Mouse (Mus musculus): Measurements from ENCODE around the gene Ptpn11. TPM values are rescaled to one million over a fixed set of nuclear protein-coding genes. Genes with fewer than 3 reads are reported as not detected.
"Not testable (repeated sequence)": the region's sequence is repeated elsewhere in the genome, so short reads cannot be mapped to it uniquely, and the experiment has no call there.

The Ptpn11 gene
- polyA plus RNA-seq, 2 experiments: 27.1 to 44.6 TPM

DNA sequence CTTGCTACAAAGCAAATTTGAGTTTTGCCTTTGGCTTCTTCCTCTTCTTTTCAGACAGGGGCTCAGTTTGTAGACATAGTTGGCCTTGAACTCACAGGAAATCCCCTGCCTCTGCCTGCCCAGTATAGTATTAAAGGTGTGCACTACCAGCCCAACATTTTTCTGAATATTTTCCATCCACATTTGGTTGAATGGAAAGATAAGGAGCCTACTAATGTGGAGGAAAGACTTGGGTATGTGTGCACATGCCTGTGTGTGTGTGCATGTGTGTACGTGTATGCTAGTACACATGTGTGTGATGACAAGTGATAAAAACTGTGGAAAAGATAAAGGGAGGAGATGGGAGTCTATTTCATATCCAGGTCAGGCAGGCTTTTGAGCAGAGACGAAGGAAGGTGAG, 34.7 kb upstream of the Ptpn11 start:
- Histone ChIP-seq H3K4me1 (ENCODE audit: control insufficient read depth, insufficient read depth, low read length) (peaks cover 7% of the 10 kb centered on the region), H3K4me2 (replicated peaks; ENCODE audit: low read depth, low read length, severe bottlenecking) (no peak overlapping the region), H3K9me3 (ENCODE audit: control insufficient read depth, low read length) (no peaks in the 10 kb centered on the region), H3K4me3 (replicated peaks; ENCODE audit: low read length) (no peak overlapping the region), H3K27ac (replicated peaks; ENCODE audit: low read depth, low read length) (no peak overlapping the region), H3K27me3 (ENCODE audit: control insufficient read depth, insufficient read depth, low read length) (no peaks in the 10 kb centered on the region), H3K9ac (ENCODE audit: low read depth, low read length, severe bottlenecking) (no peak overlapping the region), H3K36me3 (ENCODE audit: control insufficient read depth, insufficient read depth, low read length) (no peaks in the 10 kb centered on the region)
- WGBS: 98% methylated on average over 2 of the region's 2 CpGs
- no peak for TF ChIP-seq POLR2A (IDR thresholded peaks at IDR 0.05; ENCODE audit: borderline replicate concordance, extremely low read depth, insufficient read depth, insufficient read length)
- ATAC-seq (ENCODE audit: low FRiP score, low read depth) (no peak), DNase-seq (ENCODE audit: low spot score) (no peak)

DNA sequence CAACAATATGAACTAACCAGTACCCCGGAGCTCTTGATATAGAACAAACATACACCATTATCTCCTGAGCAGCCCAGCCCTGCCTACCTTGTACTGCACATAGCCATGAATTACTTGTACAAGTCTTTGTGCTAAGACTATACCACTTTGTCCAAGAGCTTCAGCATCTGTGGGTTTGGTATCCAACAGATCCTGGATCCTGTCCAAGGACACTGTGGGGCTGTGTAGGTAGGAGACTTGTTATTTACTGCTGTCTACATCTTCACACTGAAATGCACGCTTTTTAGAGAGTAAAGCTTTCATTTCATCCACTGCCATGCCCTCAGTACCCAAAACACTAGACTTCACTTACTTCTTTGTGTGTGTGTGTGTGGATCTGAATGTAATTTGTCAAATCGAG, 33.7 kb upstream of the Ptpn11 start:
- Histone ChIP-seq H3K4me1 (ENCODE audit: control insufficient read depth, insufficient read depth, low read length) (peaks cover 7% of the 10 kb centered on the region), H3K9me3 (ENCODE audit: control insufficient read depth, low read length) (no peaks in the 10 kb centered on the region), H3K27ac (replicated peaks; ENCODE audit: low read depth, low read length) (no peak overlapping the region), H3K36me3 (ENCODE audit: control insufficient read depth, insufficient read depth, low read length) (no peaks in the 10 kb centered on the region), H3K4me2 (replicated peaks; ENCODE audit: low read depth, low read length, severe bottlenecking) (no peak overlapping the region), H3K4me3 (replicated peaks; ENCODE audit: low read length) (no peak overlapping the region), H3K9ac (ENCODE audit: low read depth, low read length, severe bottlenecking) (no peak overlapping the region), H3K27me3 (ENCODE audit: control insufficient read depth, insufficient read depth, low read length) (no peaks in the 10 kb centered on the region)
- ATAC-seq (ENCODE audit: low FRiP score, low read depth): no peak
- DNase-seq (ENCODE audit: low spot score): no peak
- 91% methylated on average over 3 of the region's 3 CpGs for WGBS
- TF ChIP-seq POLR2A (IDR thresholded peaks at IDR 0.05; ENCODE audit: borderline replicate concordance, extremely low read depth, insufficient read depth, insufficient read length): no peak

DNA sequence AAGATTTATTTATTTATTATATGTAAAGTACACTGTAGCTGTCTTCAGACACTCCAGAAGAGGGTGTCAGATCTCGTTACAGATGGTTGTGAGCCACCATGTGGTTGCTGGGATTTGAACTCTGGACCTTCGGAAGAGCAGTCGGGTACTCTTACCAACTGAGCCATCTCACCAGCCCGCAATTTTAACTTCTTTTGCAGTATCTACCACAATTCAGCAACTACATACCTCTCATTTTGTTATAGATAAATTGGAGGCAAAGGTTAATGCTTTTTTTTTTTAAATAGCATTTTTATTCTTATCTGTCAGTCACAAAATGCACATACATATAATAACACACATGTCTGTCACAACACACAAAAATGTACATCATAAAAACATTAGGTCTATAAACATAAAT, 32.8 kb upstream of the Ptpn11 start:
- not testable (repeated sequence) for ATAC-seq (ENCODE audit: low FRiP score, low read depth); H3K27ac ChIP-seq (replicated peaks; ENCODE audit: low read depth, low read length); H3K9me3 ChIP-seq (ENCODE audit: control insufficient read depth, low read length); H3K4me1 ChIP-seq (ENCODE audit: control insufficient read depth, insufficient read depth, low read length); H3K4me2 ChIP-seq (replicated peaks; ENCODE audit: low read depth, low read length, severe bottlenecking); DNase-seq (ENCODE audit: low spot score); H3K36me3 ChIP-seq (ENCODE audit: control insufficient read depth, insufficient read depth, low read length); H3K9ac ChIP-seq (ENCODE audit: low read depth, low read length, severe bottlenecking); H3K27me3 ChIP-seq (ENCODE audit: control insufficient read depth, insufficient read depth, low read length); H3K4me3 ChIP-seq (replicated peaks; ENCODE audit: low read length)
- 89% methylated on average over 4 of the region's 4 CpGs for WGBS

DNA sequence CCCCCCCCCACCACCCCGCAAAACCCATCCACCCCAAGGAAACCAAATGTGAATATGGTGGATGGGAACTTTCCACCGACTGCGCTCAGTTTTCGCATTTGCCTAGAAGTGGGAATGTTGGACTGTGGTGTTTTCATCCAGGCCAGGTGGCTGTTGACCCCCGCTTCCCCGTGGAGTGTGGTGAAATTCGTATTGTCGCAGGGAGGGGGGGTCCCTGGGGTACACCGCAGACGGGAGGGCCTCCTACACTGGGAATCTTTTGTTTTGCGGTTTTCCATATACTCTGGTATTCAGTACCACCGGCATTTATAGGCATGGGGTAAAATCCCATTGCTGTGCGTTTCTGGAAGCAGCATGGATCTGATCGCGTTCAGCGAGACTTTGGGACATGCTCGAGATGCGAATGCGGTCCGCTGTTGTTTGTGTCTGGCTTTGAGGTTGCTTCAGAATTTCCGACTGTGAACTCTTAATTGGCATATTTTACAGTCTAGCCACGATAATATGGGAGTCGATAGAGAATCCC, 30.2 kb upstream of the Ptpn11 start:
- H3K27ac ChIP-seq (replicated peaks; ENCODE audit: low read depth, low read length): no peak overlapping the region
- peak overlapping the region; percentile 82 for H3K9ac ChIP-seq (ENCODE audit: low read depth, low read length, severe bottlenecking)
- peaks cover 7% of the 10 kb centered on the region for H3K4me1 ChIP-seq (ENCODE audit: control insufficient read depth, insufficient read depth, low read length)
- no peak for TF ChIP-seq POLR2A (IDR thresholded peaks at IDR 0.05; ENCODE audit: borderline replicate concordance, extremely low read depth, insufficient read depth, insufficient read length)
- peak overlapping the region; percentile 67 for H3K4me2 ChIP-seq (replicated peaks; ENCODE audit: low read depth, low read length, severe bottlenecking)
- no peaks in the 10 kb centered on the region for H3K27me3 ChIP-seq (ENCODE audit: control insufficient read depth, insufficient read depth, low read length)
- ATAC-seq (ENCODE audit: low FRiP score, low read depth) (no peak), DNase-seq (ENCODE audit: low spot score) (peak; percentile 6)
- H3K9me3 ChIP-seq (ENCODE audit: control insufficient read depth, low read length): no peaks in the 10 kb centered on the region
- 15% methylated on average over 21 of the region's 23 CpGs for WGBS
- H3K36me3 ChIP-seq (ENCODE audit: control insufficient read depth, insufficient read depth, low read length): no peaks in the 10 kb centered on the region
- peak overlapping the region; percentile 96 for H3K4me3 ChIP-seq (replicated peaks; ENCODE audit: low read length)

DNA sequence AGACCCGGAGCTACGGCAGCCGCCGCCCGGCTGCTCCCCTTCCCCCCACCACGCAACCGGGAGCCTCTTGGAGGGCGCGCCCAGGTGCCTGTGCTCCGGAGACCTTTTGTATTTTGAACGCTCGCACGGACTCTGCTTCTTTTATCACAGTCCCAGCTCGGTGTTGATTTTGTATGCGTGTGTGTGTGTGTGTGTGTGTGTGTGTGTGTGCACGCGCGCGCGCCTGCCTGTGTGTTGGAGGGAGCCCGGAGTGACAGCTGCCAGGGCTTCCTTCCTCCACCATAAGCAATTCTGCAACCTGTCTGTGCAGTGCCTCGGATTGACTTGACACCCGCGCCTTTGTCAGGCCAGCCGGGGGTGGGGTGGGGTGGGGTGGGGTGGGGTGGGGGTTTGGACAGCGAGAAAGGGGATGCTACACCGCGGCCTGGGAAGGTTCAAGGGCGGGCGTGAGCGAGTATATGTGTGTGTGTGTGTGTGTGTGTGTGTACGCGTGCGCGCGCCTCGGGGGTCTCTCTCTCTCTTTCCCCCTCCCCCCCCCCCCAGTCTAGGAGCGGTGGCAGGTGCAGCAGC, 29.6 kb upstream of the Ptpn11 start:
- ATAC-seq (ENCODE audit: low FRiP score, low read depth) (peak; percentile 19; the same call in 1 of the 2 replicates), DNase-seq (ENCODE audit: low spot score) (peak; percentile 10)
- Histone ChIP-seq H3K4me2 (replicated peaks; ENCODE audit: low read depth, low read length, severe bottlenecking) (peak overlapping the region; percentile 67), H3K9me3 (ENCODE audit: control insufficient read depth, low read length) (no peaks in the 10 kb centered on the region), H3K27ac (replicated peaks; ENCODE audit: low read depth, low read length) (peak overlapping the region; percentile 58), H3K36me3 (ENCODE audit: control insufficient read depth, insufficient read depth, low read length) (no peaks in the 10 kb centered on the region), H3K4me1 (ENCODE audit: control insufficient read depth, insufficient read depth, low read length) (peaks cover 7% of the 10 kb centered on the region), H3K4me3 (replicated peaks; ENCODE audit: low read length) (peak overlapping the region; percentile 96), H3K9ac (ENCODE audit: low read depth, low read length, severe bottlenecking) (peak overlapping the region; percentile 82), H3K27me3 (ENCODE audit: control insufficient read depth, insufficient read depth, low read length) (no peaks in the 10 kb centered on the region)
- 0% methylated on average over 28 of the region's 38 CpGs for WGBS
- no peak for TF ChIP-seq POLR2A (IDR thresholded peaks at IDR 0.05; ENCODE audit: borderline replicate concordance, extremely low read depth, insufficient read depth, insufficient read length)

Data from limb, embryonic 14.5 days (tissue).